Comparison of ENCODE assay signal across 25 mouse cellular contexts in the genomic region with DNA sequence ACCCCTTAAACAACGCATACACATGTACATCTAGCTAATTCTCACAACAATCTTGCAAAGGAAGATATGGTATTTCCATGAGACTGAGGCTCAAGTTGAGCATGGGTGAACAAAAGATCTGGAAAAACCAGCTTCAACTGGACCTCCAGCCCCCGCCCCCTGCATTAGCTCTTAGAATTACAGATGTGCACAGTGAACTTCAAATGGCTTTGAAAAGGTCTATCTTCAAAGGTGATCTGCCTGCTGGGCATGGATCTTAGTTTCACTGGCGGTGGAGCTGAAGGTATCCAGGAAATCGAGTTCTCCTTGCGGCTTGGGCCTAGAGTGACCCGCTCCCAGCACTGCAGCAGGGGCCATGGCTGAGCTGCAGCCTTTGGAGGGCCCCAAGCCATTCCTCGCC. TPM values are rescaled to one million over a fixed set of nuclear protein-coding genes. Genes with fewer than 3 reads are reported as not detected.
DNase-seq lines count a peak whose midpoint lies in the region; ATAC-seq and TF ChIP-seq lines count a peak whose summit lies in the region.
"Had no signal": no experiment of that assay in that cellular context is flagged by ENCODE, and none has a peak within 500 bp of the region (broad histone marks: within the 10 kb centered on the region; RNA-seq: fewer than 3 reads in every experiment).

No protein-coding gene starts in this region.

- H3K4me1 ChIP-seq in hindbrain, postnatal 0 days (ENCODE audit: insufficient read depth, low read length): no peaks in the 10 kb centered on the region
- H3K4me1 ChIP-seq in hindbrain, embryonic 10.5 days (replicated peaks): no peaks in the 10 kb centered on the region
- H3K4me1 ChIP-seq in midbrain, embryonic 12.5 days: no peaks in the 10 kb centered on the region
- no peaks in the 10 kb centered on the region for H3K4me1 ChIP-seq in midbrain, embryonic 11.5 days (ENCODE audit: control insufficient read depth, insufficient read depth, low read length)
- peaks cover 6 to 15% of the 10 kb centered on the region in 2 experiments; a peak in 3 of 4 replicates for H3K4me1 ChIP-seq in ES-E14 (ENCODE audit: control insufficient read depth in 2 of 2, insufficient read depth in 2 of 2, low read length in 2 of 2, poor library complexity in 1 of 2)
- no peaks in the 10 kb centered on the region for H3K4me1 ChIP-seq in embryonic facial prominence, embryonic 14.5 days (ENCODE audit: control insufficient read depth, insufficient read depth, low read length)
- H3K4me1 ChIP-seq: embryonic facial prominence, embryonic 12.5 days; forebrain, embryonic 15.5 days; limb, embryonic 12.5 days; midbrain, embryonic 13.5 days; neural tube, embryonic 12.5 days had no signal

- no peaks in the 10 kb centered on the region for H3K27me3 ChIP-seq in hindbrain, postnatal 0 days (ENCODE audit: insufficient read depth, low read length)
- H3K27me3 ChIP-seq in hindbrain, embryonic 10.5 days (ENCODE audit: insufficient read depth, poor library complexity, severe bottlenecking): no peaks in the 10 kb centered on the region
- H3K27me3 ChIP-seq in midbrain, embryonic 12.5 days: no peaks in the 10 kb centered on the region
- no peaks in the 10 kb centered on the region for H3K27me3 ChIP-seq in midbrain, embryonic 11.5 days (ENCODE audit: control insufficient read depth, insufficient read depth, low read length)
- no peaks in the 10 kb centered on the region for H3K27me3 ChIP-seq in embryonic facial prominence, embryonic 14.5 days (replicated peaks; ENCODE audit: control insufficient read depth, insufficient read depth, low read length)
- H3K27me3 ChIP-seq: CH12.LX; embryonic facial prominence, embryonic 12.5 days; forebrain, embryonic 15.5 days; limb, embryonic 12.5 days; liver, embryonic 13.5 days; midbrain, embryonic 13.5 days; neural tube, embryonic 12.5 days had no signal

- no peak overlapping the region for H3K4me3 ChIP-seq in hindbrain, postnatal 0 days (ENCODE audit: low read length)
- H3K4me3 ChIP-seq in hindbrain, embryonic 10.5 days: no peak overlapping the region
- H3K4me3 ChIP-seq in midbrain, embryonic 12.5 days: no peak overlapping the region
- H3K4me3 ChIP-seq in midbrain, embryonic 11.5 days (ENCODE audit: low read depth, low read length): no peak overlapping the region
- H3K4me3 ChIP-seq in ES-E14 (ENCODE audit: insufficient read depth in 1 of 2, low read depth in 1 of 2, low read length in 2 of 2, poor library complexity in 1 of 2, severe bottlenecking in 1 of 2): peak overlapping the region; percentile 8 to 11; a peak in 1 of 4 replicates
- no peak overlapping the region for H3K4me3 ChIP-seq in embryonic facial prominence, embryonic 14.5 days (ENCODE audit: low read depth, low read length)
- H3K4me3 ChIP-seq: embryonic facial prominence, embryonic 12.5 days; forebrain, embryonic 15.5 days; heart, adult 2 months; limb, embryonic 12.5 days; liver, embryonic 13.5 days; midbrain, embryonic 13.5 days; neural tube, embryonic 12.5 days had no signal

- H3K36me3 ChIP-seq in hindbrain, postnatal 0 days (ENCODE audit: insufficient read depth, low read length): peaks cover 54% of the 10 kb centered on the region
- peaks cover 65% of the 10 kb centered on the region for H3K36me3 ChIP-seq in hindbrain, embryonic 10.5 days
- peaks cover 65% of the 10 kb centered on the region for H3K36me3 ChIP-seq in midbrain, embryonic 12.5 days
- H3K36me3 ChIP-seq in midbrain, embryonic 11.5 days (ENCODE audit: control insufficient read depth, insufficient read depth, low read length): peaks cover 13% of the 10 kb centered on the region
- peaks cover 33% of the 10 kb centered on the region for H3K36me3 ChIP-seq in ES-E14 (ENCODE audit: control insufficient read depth, insufficient read depth, low read length, poor library complexity, severe bottlenecking)
- H3K36me3 ChIP-seq in embryonic facial prominence, embryonic 14.5 days (ENCODE audit: control insufficient read depth, insufficient read depth, low read length): peaks cover 60% of the 10 kb centered on the region

- 84% methylated on average over 7 of the region's 7 CpGs for WGBS in hindbrain, postnatal 0 days
- WGBS in hindbrain, embryonic 10.5 days: 88% methylated on average over 7 of the region's 7 CpGs
- 92% methylated on average over 7 of the region's 7 CpGs for WGBS in midbrain, embryonic 12.5 days
- 87% methylated on average over 7 of the region's 7 CpGs for WGBS in midbrain, embryonic 11.5 days
- WGBS in embryonic facial prominence, embryonic 14.5 days: 82% methylated on average over 7 of the region's 7 CpGs

- in situ Hi-C loops in ES-E14 (cut with MboI; ENCODE audit: low sequenced_read_pairs in 2 of 2, unreplicated experiment in 2 of 2): no loop called here

- ATAC-seq in hindbrain, postnatal 0 days: no peak
- ATAC-seq in midbrain, embryonic 12.5 days (ENCODE audit: low FRiP score, low read depth): no peak
- no peak for ATAC-seq in midbrain, embryonic 11.5 days (ENCODE audit: low FRiP score)
- ATAC-seq in embryonic facial prominence, embryonic 14.5 days (ENCODE audit: low read depth): no peak
- ATAC-seq: forebrain, embryonic 15.5 days; intestine, postnatal 0 days; midbrain, embryonic 13.5 days had no signal

- no peak for DNase-seq in hindbrain, postnatal 0 days (ENCODE audit: low spot score)
- DNase-seq in hindbrain, embryonic 10.5 days (ENCODE audit: low spot score): no peak
- DNase-seq in midbrain, embryonic 11.5 days (ENCODE audit: low spot score, missing footprints): no peak
- peak; percentile 71 for DNase-seq in ES-E14 (ENCODE audit: low read depth, low spot score)
- DNase-seq in embryonic facial prominence, embryonic 14.5 days (ENCODE audit: low spot score): peak; percentile 22
- DNase-seq in frontal cortex, postnatal 10 days (ENCODE audit: low spot score in 2 of 2): no peak
- DNase-seq: B cell, adult 2 months; cerebellum, adult 18-20 months; cerebellum, postnatal 14 days; gastrocnemius, postnatal 25 days; heart, adult 2 months; kidney, postnatal 25 days; liver, embryonic 13.5 days; lung, adult 2 months; lung, postnatal 14 days; right cerebral cortex, postnatal 4 days; thymus, postnatal 14 days had no signal

- no peaks in the 10 kb centered on the region for H3K9me3 ChIP-seq in hindbrain, postnatal 0 days (ENCODE audit: low read length)
- no peaks in the 10 kb centered on the region for H3K9me3 ChIP-seq in hindbrain, embryonic 10.5 days
- H3K9me3 ChIP-seq in midbrain, embryonic 12.5 days: no peaks in the 10 kb centered on the region
- no peaks in the 10 kb centered on the region for H3K9me3 ChIP-seq in midbrain, embryonic 11.5 days (ENCODE audit: control insufficient read depth, low read length)
- H3K9me3 ChIP-seq in ES-E14 (ENCODE audit: control insufficient read depth, insufficient read depth, low read depth, low read length): no peaks in the 10 kb centered on the region
- no peaks in the 10 kb centered on the region for H3K9me3 ChIP-seq in embryonic facial prominence, embryonic 14.5 days (ENCODE audit: control insufficient read depth, low read length)
- H3K9me3 ChIP-seq: embryonic facial prominence, embryonic 12.5 days; forebrain, embryonic 15.5 days; limb, embryonic 12.5 days; liver, embryonic 13.5 days; midbrain, embryonic 13.5 days; neural tube, embryonic 12.5 days had no signal

- peak overlapping the region; percentile 48; the same call in 1 of the 2 replicates for H3K27ac ChIP-seq in hindbrain, postnatal 0 days
- no peak overlapping the region for H3K27ac ChIP-seq in hindbrain, embryonic 10.5 days
- 0 out of 2 replicates have a peak overlapping the region, but pooled peaks have one; percentile 35 for H3K27ac ChIP-seq in midbrain, embryonic 12.5 days (replicated peaks)
- H3K27ac ChIP-seq in midbrain, embryonic 11.5 days (ENCODE audit: low read depth, low read length): no peak overlapping the region
- peak overlapping the region; percentile 63; the same call in 1 of the 2 replicates for H3K27ac ChIP-seq in ES-E14 (ENCODE audit: insufficient read depth, low read depth, low read length, poor library complexity, severe bottlenecking)
- H3K27ac ChIP-seq in embryonic facial prominence, embryonic 14.5 days (replicated peaks; ENCODE audit: low read depth, low read length): no peak overlapping the region
- H3K27ac ChIP-seq: embryonic facial prominence, embryonic 12.5 days; forebrain, embryonic 15.5 days; heart, adult 2 months; limb, embryonic 12.5 days; liver, embryonic 13.5 days; midbrain, embryonic 13.5 days; neural tube, embryonic 12.5 days had no signal

- TF ChIP-seq CTCF in hindbrain, postnatal 0 days (IDR thresholded peaks at IDR 0.05; ENCODE audit: low read depth): no peak

- no peak overlapping the region for H3K9ac ChIP-seq in hindbrain, postnatal 0 days (replicated peaks; ENCODE audit: low read length)
- no peak overlapping the region for H3K9ac ChIP-seq in midbrain, embryonic 12.5 days (replicated peaks)
- H3K9ac ChIP-seq in midbrain, embryonic 11.5 days (ENCODE audit: low read length): no peak overlapping the region
- peak overlapping the region; percentile 56; the same call in 1 of the 2 replicates for H3K9ac ChIP-seq in ES-E14 (ENCODE audit: insufficient read depth, low read depth, low read length, poor library complexity, severe bottlenecking)
- H3K9ac ChIP-seq in embryonic facial prominence, embryonic 14.5 days (ENCODE audit: low read depth, low read length): no peak overlapping the region
- H3K9ac ChIP-seq: embryonic facial prominence, embryonic 12.5 days; forebrain, embryonic 15.5 days; limb, embryonic 12.5 days; liver, embryonic 13.5 days; midbrain, embryonic 13.5 days; neural tube, embryonic 12.5 days had no signal

- H3K4me2 ChIP-seq in hindbrain, postnatal 0 days (ENCODE audit: low read depth, low read length): no peak overlapping the region
- no peak overlapping the region for H3K4me2 ChIP-seq in midbrain, embryonic 12.5 days (replicated peaks)
- no peak overlapping the region for H3K4me2 ChIP-seq in midbrain, embryonic 11.5 days
- H3K4me2 ChIP-seq in embryonic facial prominence, embryonic 14.5 days (ENCODE audit: low read depth, low read length): no peak overlapping the region
- H3K4me2 ChIP-seq: embryonic facial prominence, embryonic 12.5 days; forebrain, embryonic 15.5 days; limb, embryonic 12.5 days; liver, embryonic 13.5 days; midbrain, embryonic 13.5 days; neural tube, embryonic 12.5 days had no signal

RNA-seq across cellular contexts. Expression of a gene that starts 9.6 kb away (rescaled TPM):
- total RNA-seq in hindbrain, postnatal 0 days (2014; rRNA removed): 26.2 and 33.1 TPM in 2 replicates
- 57.5 and 61.8 TPM in 2 replicates for polyA plus RNA-seq in hindbrain, postnatal 0 days (2015; fragmentation: Nextera tagmentation; extraction: Ambion mirVana)
- polyA plus RNA-seq in hindbrain, embryonic 10.5 days (2016; fragmentation: Nextera tagmentation; extraction: Ambion mirVana): 63.1 and 63.9 TPM in 2 replicates
- polyA plus RNA-seq in midbrain, embryonic 12.5 days (2016; fragmentation: Nextera tagmentation; extraction: Ambion mirVana): 63.2 and 64.5 TPM in 2 replicates
- 59.3 and 62.4 TPM in 2 replicates for polyA plus RNA-seq in midbrain, embryonic 11.5 days (2014; fragmentation: Nextera tagmentation; extraction: Ambion mirVana)
- 31.7 and 35.3 TPM in 2 replicates for total RNA-seq in ES-E14 (2012; rRNA removed)
- polyA plus RNA-seq in embryonic facial prominence, embryonic 14.5 days (2014; fragmentation: Nextera tagmentation; extraction: Ambion mirVana): 44.6 and 45.7 TPM in 2 replicates

RNA-seq across cellular contexts. Expression of a gene that starts 9.8 kb away (rescaled TPM):
- 178 and 195 TPM in 2 replicates for total RNA-seq in hindbrain, postnatal 0 days (2014; rRNA removed)
- polyA plus RNA-seq in hindbrain, postnatal 0 days (2015; fragmentation: Nextera tagmentation; extraction: Ambion mirVana): 475 and 479 TPM in 2 replicates
- polyA plus RNA-seq in hindbrain, embryonic 10.5 days (2016; fragmentation: Nextera tagmentation; extraction: Ambion mirVana): 393 and 423 TPM in 2 replicates
- 332 and 360 TPM in 2 replicates for polyA plus RNA-seq in midbrain, embryonic 12.5 days (2016; fragmentation: Nextera tagmentation; extraction: Ambion mirVana)
- polyA plus RNA-seq in midbrain, embryonic 11.5 days (2014; fragmentation: Nextera tagmentation; extraction: Ambion mirVana): 188 and 208 TPM in 2 replicates
- total RNA-seq in ES-E14 (2012; rRNA removed): 217 and 227 TPM in 2 replicates
- 214 and 232 TPM in 2 replicates for polyA plus RNA-seq in embryonic facial prominence, embryonic 14.5 days (2014; fragmentation: Nextera tagmentation; extraction: Ambion mirVana)

RNA-seq across cellular contexts. Expression of a gene that starts 20.9 kb away (rescaled TPM):
- 11.9 and 13.1 TPM in 2 replicates for total RNA-seq in hindbrain, postnatal 0 days (2014; rRNA removed)
- 10.3 and 11.6 TPM in 2 replicates for polyA plus RNA-seq in hindbrain, postnatal 0 days (2015; fragmentation: Nextera tagmentation; extraction: Ambion mirVana)
- polyA plus RNA-seq in hindbrain, embryonic 10.5 days (2016; fragmentation: Nextera tagmentation; extraction: Ambion mirVana): 5.3 and 7.4 TPM in 2 replicates
- 6.3 and 7.9 TPM in 2 replicates for polyA plus RNA-seq in midbrain, embryonic 12.5 days (2016; fragmentation: Nextera tagmentation; extraction: Ambion mirVana)
- 3.0 TPM in 2 replicates for polyA plus RNA-seq in midbrain, embryonic 11.5 days (2014; fragmentation: Nextera tagmentation; extraction: Ambion mirVana)
- 5.3 and 6.9 TPM in 2 replicates for total RNA-seq in ES-E14 (2012; rRNA removed)
- polyA plus RNA-seq in embryonic facial prominence, embryonic 14.5 days (2014; fragmentation: Nextera tagmentation; extraction: Ambion mirVana): 3.3 and 5.4 TPM in 2 replicates

RNA-seq across cellular contexts. Expression of a gene that starts 24.3 kb away (rescaled TPM):
- total RNA-seq in hindbrain, postnatal 0 days (2014; rRNA removed): 96.5 and 105 TPM in 2 replicates
- polyA plus RNA-seq in hindbrain, postnatal 0 days (2015; fragmentation: Nextera tagmentation; extraction: Ambion mirVana): 109 and 111 TPM in 2 replicates
- 42.3 and 58.0 TPM in 2 replicates for polyA plus RNA-seq in hindbrain, embryonic 10.5 days (2016; fragmentation: Nextera tagmentation; extraction: Ambion mirVana)
- 66.5 and 67.4 TPM in 2 replicates for polyA plus RNA-seq in midbrain, embryonic 12.5 days (2016; fragmentation: Nextera tagmentation; extraction: Ambion mirVana)
- polyA plus RNA-seq in midbrain, embryonic 11.5 days (2014; fragmentation: Nextera tagmentation; extraction: Ambion mirVana): 61.6 and 65.4 TPM in 2 replicates
- 8.5 and 9.4 TPM in 2 replicates for total RNA-seq in ES-E14 (2012; rRNA removed)
- polyA plus RNA-seq in embryonic facial prominence, embryonic 14.5 days (2014; fragmentation: Nextera tagmentation; extraction: Ambion mirVana): 103 and 109 TPM in 2 replicates

RNA-seq across cellular contexts. Expression of a gene that starts 41.4 kb away (rescaled TPM):
- 14.6 and 17.9 TPM in 2 replicates for total RNA-seq in hindbrain, postnatal 0 days (2014; rRNA removed)
- polyA plus RNA-seq in hindbrain, postnatal 0 days (2015; fragmentation: Nextera tagmentation; extraction: Ambion mirVana): 8.6 and 8.9 TPM in 2 replicates
- polyA plus RNA-seq in hindbrain, embryonic 10.5 days (2016; fragmentation: Nextera tagmentation; extraction: Ambion mirVana): 15.7 and 16.1 TPM in 2 replicates
- polyA plus RNA-seq in midbrain, embryonic 12.5 days (2016; fragmentation: Nextera tagmentation; extraction: Ambion mirVana): 11.7 and 13.6 TPM in 2 replicates
- polyA plus RNA-seq in midbrain, embryonic 11.5 days (2014; fragmentation: Nextera tagmentation; extraction: Ambion mirVana): 12.2 and 13.8 TPM in 2 replicates
- total RNA-seq in ES-E14 (2012; rRNA removed): 11.9 and 13.0 TPM in 2 replicates
- 9.9 and 11.2 TPM in 2 replicates for polyA plus RNA-seq in embryonic facial prominence, embryonic 14.5 days (2014; fragmentation: Nextera tagmentation; extraction: Ambion mirVana)

Comparison
In these comparisons a context has a peak if more than half of its experiments do, and no peak if none do; other contexts are left out.
1. H3K27ac ChIP-seq: peak in hindbrain, postnatal 0 days (single experiment), midbrain, embryonic 12.5 days (single experiment) and ES-E14 (single experiment); none in hindbrain, embryonic 10.5 days (single experiment), midbrain, embryonic 11.5 days (single experiment) and embryonic facial prominence, embryonic 14.5 days (single experiment).
2. DNase-seq: peak in ES-E14 (single experiment) and embryonic facial prominence, embryonic 14.5 days (single experiment); none in hindbrain, postnatal 0 days (single experiment), hindbrain, embryonic 10.5 days (single experiment), midbrain, embryonic 11.5 days (single experiment) and frontal cortex, postnatal 10 days (0 of 2).
3. H3K4me3 ChIP-seq: peak in ES-E14 (2 of 2); none in hindbrain, postnatal 0 days (single experiment), hindbrain, embryonic 10.5 days (single experiment), midbrain, embryonic 12.5 days (single experiment), midbrain, embryonic 11.5 days (single experiment) and embryonic facial prominence, embryonic 14.5 days (single experiment).